Mouse (Mus musculus) bone marrow, adult 2 months (tissue): ENCODE data around the gene Cdadc1. TPM values are rescaled to one million over a fixed set of nuclear protein-coding genes. Genes with fewer than 3 reads are reported as not detected.

Experiments used
- H3K27ac ChIP-seq: fragments of 200-500 bp; 2 replicates; pipeline ENCODE4 v1.5.1; 2012; ENCODE audit warnings: low read depth, mild to moderate bottlenecking, control low read depth, inconsistent platforms, low read length; ENCODE audit not compliant: control insufficient read depth, poor library complexity, insufficient read depth
- H3K4me1 ChIP-seq: fragments of 200-500 bp; 2 replicates; pipeline ENCODE4 v1.6.1; 2011; ENCODE audit warnings: low read length; ENCODE audit not compliant: control insufficient read depth, insufficient read depth
- H3K4me3 ChIP-seq: fragments of 200-500 bp; replicated peaks from 2 replicates; pipeline ENCODE3; 2011; ENCODE audit warnings: mild to moderate bottlenecking, low read depth, low read length, control low read depth; ENCODE audit not compliant: control insufficient read depth
- CTCF ChIP-seq: fragments of 200-500 bp; IDR thresholded peaks from 2 replicates; pipeline ENCODE4 v1.5.1; 2011; ENCODE audit warnings: low read length, control low read depth; ENCODE audit not compliant: control insufficient read depth, insufficient read depth
- POLR2A ChIP-seq: fragments of 200-500 bp; IDR thresholded peaks from 2 replicates; pipeline ENCODE4 v1.6.1; 2011; ENCODE audit warnings: low read depth, mild to moderate bottlenecking, control low read depth, low read length, borderline replicate concordance; ENCODE audit not compliant: control insufficient read depth
- WGBS: fragments of 180-500 bp; shearing (Covaris S2); methylation state at CpG from one replicate; pipeline ENCODE4 v1.1.7; 2018; 5-methylcytosine and 5-hydroxymethylcytosine counted together
- polyA plus RNA-seq: library from polyadenylated mRNA; stranded (reverse); fragments of >200 nt; gene quantifications from 2 replicates; pipeline ENCODE4 v1.2.4, GENCODE M21; 2011; ENCODE audit warnings: low replicate concordance; ENCODE audit not compliant: missing spikeins, insufficient read depth, insufficient read length

Gene Cdadc1
- polyA plus RNA-seq, 1 experiment: 24.1 TPM

DNA sequence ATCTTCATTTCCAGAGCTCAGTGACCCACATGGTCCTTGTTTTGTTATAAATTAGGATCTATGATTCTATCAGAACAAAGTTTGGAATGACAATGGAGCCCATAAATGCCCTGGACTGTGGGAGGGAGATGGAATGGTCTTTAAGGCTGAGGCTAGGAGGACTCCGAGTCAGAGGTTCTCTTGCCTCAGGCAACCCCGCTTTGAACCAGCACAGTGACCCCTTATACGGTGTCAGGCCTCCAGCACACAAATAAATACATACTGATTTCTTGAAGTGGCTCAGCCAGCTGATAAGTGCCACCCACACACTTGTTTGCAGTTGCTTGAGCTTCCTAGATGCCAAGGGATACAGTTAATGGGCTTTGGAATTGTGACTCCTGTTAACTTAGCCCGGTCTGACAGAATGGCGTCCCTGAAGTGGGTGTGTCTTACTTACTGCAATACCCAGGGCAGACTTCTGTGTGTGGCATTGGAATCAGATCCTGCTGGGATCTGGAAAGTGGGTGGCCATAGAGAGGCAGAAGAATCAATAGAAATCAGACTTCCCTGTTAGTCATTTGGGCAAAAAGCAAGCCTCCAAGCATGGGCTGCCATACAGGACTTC lies 35.6 kb upstream of the Cdadc1 start:
- H3K4me3 ChIP-seq: no peak overlapping the region
- H3K27ac ChIP-seq: no peak overlapping the region
- TF ChIP-seq POLR2A (no peak), CTCF (no peak)
- no peaks in the 10 kb centered on the region for H3K4me1 ChIP-seq
- 88% methylated on average over 5 of the region's 5 CpGs for WGBS

GRCm38 (mm10) chr14:59632067-59632466 lies 34.3 kb upstream of the Cdadc1 start:
- H3K4me3 ChIP-seq: no peak overlapping the region
- 59% methylated on average over 6 of the region's 6 CpGs for WGBS
- H3K27ac ChIP-seq: no peak overlapping the region
- no peak for TF ChIP-seq CTCF
- H3K4me1 ChIP-seq: no peaks in the 10 kb centered on the region

- Histone ChIP-seq H3K27ac (no peak overlapping the region), H3K4me3 (no peak overlapping the region), H3K4me1 (no peaks in the 10 kb centered on the region)
- 89% methylated on average over 9 of the region's 9 CpGs for WGBS
- no peak for TF ChIP-seq POLR2A
- TF ChIP-seq CTCF: no peak
These were observed 32.3 kb upstream of the Cdadc1 start for GRCm38 (mm10) chr14:59630096-59630495.

- H3K4me1 ChIP-seq: no peaks in the 10 kb centered on the region
- WGBS: 90% methylated on average over 15 of the region's 15 CpGs
- TF ChIP-seq CTCF (no peak), POLR2A (no peak)
- no peak overlapping the region for H3K4me3 ChIP-seq
- H3K27ac ChIP-seq: no peak overlapping the region
These were observed 31.5 kb upstream of the Cdadc1 start for GRCm38 (mm10) chr14:59629308-59629707.

GRCm38 (mm10) chr14:59627823-59628222 lies 30.1 kb upstream of the Cdadc1 start:
- Histone ChIP-seq H3K27ac (no peak overlapping the region), H3K4me3 (no peak overlapping the region), H3K4me1 (no peaks in the 10 kb centered on the region)
- 68% methylated on average over 7 of the region's 7 CpGs for WGBS
- TF ChIP-seq POLR2A (no peak), CTCF (no peak)

DNA sequence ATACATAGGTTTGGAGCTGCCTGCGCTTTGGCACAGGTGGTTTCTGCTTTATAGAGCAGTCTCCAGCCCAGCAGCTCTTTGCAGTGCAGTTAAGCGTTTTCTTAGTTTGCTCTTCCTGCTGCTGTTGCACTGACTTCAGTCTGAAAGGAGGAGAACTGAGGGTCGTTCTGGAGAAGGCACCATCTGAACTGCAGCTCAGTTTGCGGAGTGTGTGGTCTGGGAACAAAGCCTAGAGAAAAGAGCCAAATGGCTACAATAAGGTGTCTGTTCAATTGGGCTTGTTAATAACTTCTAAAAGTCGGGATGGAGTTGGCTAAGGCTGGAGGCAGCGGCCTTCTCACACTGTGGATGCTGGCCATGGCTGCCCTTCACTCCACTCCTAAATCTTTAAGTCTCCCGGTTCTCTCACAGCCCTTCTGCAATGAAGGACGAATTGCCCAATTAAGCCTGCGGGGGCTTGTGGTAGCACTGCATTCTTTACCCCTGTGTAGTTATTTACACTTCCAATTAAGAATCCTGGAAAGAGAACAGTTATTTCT lies 29.5 kb upstream of the Cdadc1 start:
- WGBS: 65% methylated on average over 9 of the region's 9 CpGs
- no peak for TF ChIP-seq CTCF
- TF ChIP-seq POLR2A: no peak
- no peak overlapping the region for H3K4me3 ChIP-seq
- H3K27ac ChIP-seq: no peak overlapping the region
- no peaks in the 10 kb centered on the region for H3K4me1 ChIP-seq

DNA sequence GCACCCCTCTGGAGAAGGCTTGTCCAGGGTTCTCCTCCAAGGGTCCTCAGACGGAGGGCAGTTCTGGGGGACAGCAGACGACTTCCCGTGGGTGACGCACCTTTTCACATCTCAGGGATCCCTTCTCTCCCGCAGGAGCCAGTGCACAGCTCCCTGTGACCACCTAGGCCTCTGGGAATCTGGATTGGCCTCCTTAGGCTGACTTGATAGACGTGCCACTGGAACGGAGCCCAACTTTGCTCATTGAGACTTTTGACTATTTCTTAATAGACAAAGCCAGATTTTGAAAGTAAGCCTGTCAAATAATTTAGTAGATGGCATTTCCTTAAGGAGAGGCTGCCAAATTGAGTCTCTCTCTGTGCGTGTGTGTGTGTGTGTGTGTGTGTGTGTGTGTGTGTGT lies 29.0 kb upstream of the Cdadc1 start:
- TF ChIP-seq POLR2A (no peak), CTCF (no peak)
- 58% methylated on average over 8 of the region's 8 CpGs for WGBS
- Histone ChIP-seq H3K4me1 (no peaks in the 10 kb centered on the region), H3K4me3 (no peak overlapping the region), H3K27ac (no peak overlapping the region)

DNA sequence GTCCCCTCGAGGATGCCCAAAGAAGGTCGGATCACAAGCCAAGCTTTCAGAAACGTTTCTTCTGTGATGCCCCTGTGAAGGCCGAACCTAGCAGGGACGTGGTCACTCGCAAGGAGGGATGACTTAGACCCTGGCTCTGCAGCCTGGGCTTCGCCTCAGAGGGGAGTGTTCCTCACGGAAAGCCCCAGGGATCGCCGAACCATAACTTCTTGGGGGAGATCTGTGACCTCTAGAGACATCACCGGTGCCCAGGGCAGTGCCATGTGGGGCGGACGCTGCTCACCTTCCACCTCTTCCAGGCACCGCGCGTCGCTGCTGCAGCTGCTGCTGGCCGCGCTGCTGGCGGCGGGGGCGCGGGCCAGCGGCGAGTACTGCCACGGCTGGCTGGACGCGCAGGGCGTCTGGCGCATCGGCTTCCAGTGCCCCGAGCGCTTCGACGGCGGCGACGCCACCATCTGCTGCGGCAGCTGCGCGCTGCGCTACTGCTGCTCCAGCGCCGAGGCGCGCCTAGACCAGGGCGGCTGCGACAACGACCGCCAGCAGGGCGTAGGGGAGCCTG lies 28.1 kb upstream of the Cdadc1 start:
- Histone ChIP-seq H3K4me1 (no peaks in the 10 kb centered on the region), H3K4me3 (peak overlapping the region; percentile 3), H3K27ac (no peak overlapping the region)
- TF ChIP-seq POLR2A (no peak), CTCF (no peak)
- 1% methylated on average over 51 of the region's 51 CpGs for WGBS
